Mouse (Mus musculus) adrenal gland, postnatal 36 days (tissue): ENCODE data around the gene Cngb1. TPM values are rescaled to one million over a fixed set of nuclear protein-coding genes. Genes with fewer than 3 reads are reported as not detected.

Source experiments
- DNase-seq, 2 experiments: peaks; one replicate each; pipeline ENCODE4 v3.0.0; 2021; ENCODE audit warnings: mixed read lengths in 1 of 2
- total RNA-seq, 2 experiments: library from RNA; stranded (reverse); gene quantifications; 2 replicates each; pipeline ENCODE4 v1.2.3; 2021

The Cngb1 gene
- total RNA-seq, 2 experiments from 2014 or later = 0.23 to 0.86 TPM

DNA sequence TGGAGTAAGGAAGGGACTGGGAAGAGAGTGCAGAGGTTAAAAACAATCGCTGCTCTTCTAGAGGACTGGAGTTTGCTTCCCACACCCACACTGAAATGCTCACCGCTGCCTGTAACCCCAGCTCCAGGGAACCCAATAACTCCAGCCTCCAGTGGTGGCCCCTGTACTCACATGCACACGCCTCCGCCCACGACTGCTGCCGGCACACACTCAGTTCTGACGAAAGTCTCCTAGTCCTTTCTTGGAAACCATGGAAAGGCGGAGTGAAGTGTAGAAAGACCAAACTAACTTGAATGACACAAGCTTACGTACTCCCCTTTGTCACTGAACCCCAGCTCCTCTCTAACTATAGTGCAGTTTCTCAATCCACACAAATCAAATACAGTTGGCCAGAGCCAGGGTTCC, 106.4 kb downstream of the Cngb1 start:
- DNase-seq = peak; percentile 52 to 64

DNA sequence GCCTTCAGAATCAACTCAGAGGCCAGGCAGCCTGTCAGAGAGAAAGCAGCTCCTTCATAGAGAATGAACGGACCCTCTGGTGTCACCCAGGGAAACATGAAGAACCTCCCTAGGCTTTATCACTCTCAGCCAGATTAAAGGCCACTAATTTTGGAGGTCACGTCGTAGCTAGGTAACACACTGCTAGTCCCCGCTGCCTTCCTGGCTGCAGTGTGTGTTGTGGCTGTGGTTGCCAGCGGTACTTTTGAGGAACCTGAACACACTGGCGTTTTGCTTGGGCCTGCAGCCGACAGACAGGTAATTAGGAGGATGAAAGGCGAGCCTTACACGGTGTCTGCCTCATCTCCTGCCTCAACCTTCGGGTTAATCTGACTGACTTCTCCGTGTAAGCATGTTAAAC, 110.7 kb downstream of the Cngb1 start:
- DNase-seq = peak; percentile 37 to 40

DNA sequence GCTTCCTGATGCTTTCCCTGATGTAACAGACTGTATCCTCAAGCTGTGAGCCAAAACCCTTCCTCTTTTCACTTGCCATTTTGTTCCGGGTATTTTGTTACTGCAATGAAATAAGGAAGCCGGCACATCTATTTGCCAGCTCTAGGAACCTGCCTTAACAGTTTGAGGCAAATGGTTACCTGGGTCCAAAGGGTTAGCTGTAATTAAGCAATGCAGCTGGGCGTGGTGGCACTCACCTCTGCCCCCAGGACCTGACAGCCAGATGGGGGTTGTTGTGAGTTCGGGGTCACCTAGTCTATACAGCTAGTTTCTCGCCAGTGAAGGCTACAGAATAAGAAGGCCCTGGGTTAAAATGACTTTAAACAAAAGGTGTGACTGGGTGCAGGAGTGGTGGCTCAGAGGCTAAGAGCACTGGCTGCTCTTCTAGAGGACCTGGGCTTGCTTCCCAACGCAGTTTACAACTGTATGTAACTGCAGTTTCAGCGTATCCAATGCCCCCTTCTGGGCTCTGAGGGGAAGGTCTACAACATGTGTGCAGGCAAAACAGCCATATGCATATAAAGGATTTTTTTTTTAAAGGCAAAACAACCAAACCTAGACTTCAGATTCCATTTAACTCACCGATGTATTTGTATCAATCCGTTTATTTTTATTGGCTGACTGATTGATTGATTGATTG, 114.7 kb downstream of the Cngb1 start:
- DNase-seq = no peak

Other genes starting within 250 kb of the Cngb1 start
- 10 to 100 TPM; 10.6 to 11.2 TPM for gene Katnb1, start 225.4 kb downstream of the Cngb1 start, total RNA-seq
- gene Kifc3, start 103.8 kb downstream of the Cngb1 start, total RNA-seq = 100 to 1,000 TPM; 110 to 163 TPM
- gene Tepp, start 4.0 kb upstream of the Cngb1 start, total RNA-seq = under 1 TPM in 1 of 2 experiments, not detected in 1; 0.82 TPM
- 10 to 100 TPM in 1 of 2 experiments, 1 to 10 TPM in 1; 9.2 to 10.8 TPM for gene Zfp319, start 25.4 kb upstream of the Cngb1 start, total RNA-seq
- 10 to 100 TPM; 18.4 to 18.8 TPM for gene Usb1, start 25.7 kb upstream of the Cngb1 start, total RNA-seq
- gene Mmp15, start 45.7 kb upstream of the Cngb1 start, total RNA-seq = 10 to 100 TPM in 1 of 2 experiments, 1 to 10 TPM in 1; 6.3 to 10.4 TPM
- 10 to 100 TPM; 33.1 to 44.8 TPM for gene Cfap20, start 128.3 kb upstream of the Cngb1 start, total RNA-seq
- 10 to 100 TPM; 74.0 to 87.9 TPM for gene Csnk2a2, start 183.5 kb upstream of the Cngb1 start, total RNA-seq
- gene Ccdc113, start 227.5 kb upstream of the Cngb1 start, total RNA-seq = under 1 TPM in 1 of 2 experiments, not detected in 1; 0.86 TPM